ENCODE assay signal across 8 mouse cellular contexts in genomic region chr3:136669231-136670109, GRCm38 (mm10). TPM values are rescaled to one million over a fixed set of nuclear protein-coding genes. Genes with fewer than 3 reads are reported as not detected.
DNase-seq lines count a peak whose midpoint lies in the region; ATAC-seq and TF ChIP-seq lines count a peak whose summit lies in the region.

No protein-coding gene starts in this region.

- intact Hi-C loops in heart, postnatal 25 days (cut with DNase I), result loop anchor here (2.0 to 10.0 kb wide), 5 partner anchors 55 to 782 kb away; no protein-coding TSS in a partner anchor

- H3K27me3 ChIP-seq in forebrain, embryonic 15.5 days, result no peaks in the 10 kb centered on the region

- H3K4me2 ChIP-seq in forebrain, embryonic 15.5 days (replicated peaks), result peak overlapping the region; percentile 66

- H3K36me3 ChIP-seq in forebrain, embryonic 15.5 days, result no peaks in the 10 kb centered on the region

- H3K4me1 ChIP-seq in forebrain, embryonic 15.5 days, result peaks cover 32% of the 10 kb centered on the region
- H3K4me1 ChIP-seq in lung, adult 2 months (ENCODE audit: control insufficient read depth, insufficient read depth, low read length), result peaks cover 6% of the 10 kb centered on the region

- peak overlapping the region; percentile 91 for H3K9ac ChIP-seq in forebrain, embryonic 15.5 days (replicated peaks)

- peak; percentile 97 for ATAC-seq in forebrain, embryonic 15.5 days (replicated peaks)
- peak; percentile 95 for ATAC-seq in neutrophil, adult 5-6 weeks (ENCODE audit: extremely low read depth, insufficient number of reproducible peaks, low FRiP score, poor library complexity, severe bottlenecking)

- peak overlapping the region; percentile 98 for H3K4me3 ChIP-seq in forebrain, embryonic 15.5 days
- H3K4me3 ChIP-seq in lung, adult 2 months (replicated peaks; ENCODE audit: extremely low read depth, low read depth, low read length), result peak overlapping the region; percentile 91

- no peaks in the 10 kb centered on the region for H3K9me3 ChIP-seq in forebrain, embryonic 15.5 days

- TF ChIP-seq CTCF in lung, adult 2 months (IDR thresholded peaks at IDR 0.05; ENCODE audit: insufficient read depth, low read length), result no peak

- under 1% methylated on average over 52 of the region's 56 CpGs for WGBS in forebrain, embryonic 15.5 days
- WGBS in lung, adult 2 months, result under 1% methylated on average over 53 of the region's 56 CpGs

- DNase-seq in ES-CJ7 (ENCODE audit: low read depth, low spot score), result peak; percentile 96
- DNase-seq in cerebellum, adult 11 months, result peak; percentile 100
- peak; percentile 100 for DNase-seq in heart, postnatal 25 days (ENCODE audit: low spot score)
- DNase-seq in layer of hippocampus, adult 18-20 months (ENCODE audit: low spot score in 2 of 2), result peak; percentile 99 to 100
- DNase-seq in lung, adult 2 months, result peak; percentile 100
- DNase-seq in thymus, adult 18-20 months, result peak; percentile 99

- H3K27ac ChIP-seq in forebrain, embryonic 15.5 days (replicated peaks), result peak overlapping the region; percentile 97

- TF ChIP-seq POLR2A in lung, adult 2 months (IDR thresholded peaks at IDR 0.05; ENCODE audit: borderline replicate concordance, extremely low read depth, low read depth, low read length), result peak; percentile 96

RNA-seq across cellular contexts. Expression of gene Ppp3ca, which starts 0.5 kb away (rescaled TPM):
- 141 and 153 TPM in 2 replicates for polyA plus RNA-seq in forebrain, embryonic 15.5 days (2015; fragmentation: Nextera tagmentation; extraction: Ambion mirVana)
- 10 to 100 TPM; 40.3 to 43.2 TPM for total RNA-seq in heart, postnatal 25 days (2021)
- total RNA-seq in layer of hippocampus, adult 18-20 months (2021), result 1,000 to 10,000 TPM; 1,235 to 1,382 TPM
- polyA plus RNA-seq in lung, adult 2 months (2012; rRNA removed), result 37.2 and 78.6 TPM in 2 replicates
- total RNA-seq in neutrophil, adult 5-6 weeks (2017), result 188 and 206 TPM in 2 replicates

Comparison
In these comparisons a context has a peak if more than half of its experiments do, and no peak if none do; other contexts are left out.
1. Peak in every context shown above with its lines: DNase-seq, ATAC-seq, H3K4me3 ChIP-seq and H3K27ac ChIP-seq.